Mouse (Mus musculus) MEL (cell line): ENCODE results near the gene Cyfip2.

Source experiments
- CTCF ChIP-seq, 3 experiments: IDR thresholded peaks in 2 of 3; conservative IDR thresholded peaks in 1 of 3; 2 replicates each; pipeline ENCODE4 v1.5.1; 2011 to 2012; ENCODE audit warnings: low read length in 3 of 3, low read depth in 2 of 3, mild to moderate bottlenecking in 2 of 3, improper control_type of control experiment in 1 of 3, inconsistent platforms in 1 of 3, mixed read lengths in 1 of 3, moderate library complexity in 1 of 3; ENCODE audit not compliant: control insufficient read depth in 1 of 3, insufficient read depth in 1 of 3, poor library complexity in 1 of 3, severe bottlenecking in 1 of 3
- GABPA ChIP-seq: IDR thresholded peaks from 2 replicates; pipeline ENCODE4 v1.6.1; 2012; ENCODE audit warnings: low read depth, mild to moderate bottlenecking, inconsistent platforms, low read length, improper control_type of control experiment, moderate library complexity
- POLR2A ChIP-seq, 2 experiments: IDR thresholded peaks; 2 replicates each; pipeline ENCODE4 v1.6.1; 2011 to 2012; ENCODE audit warnings: low read length in 2 of 2, mild to moderate bottlenecking in 2 of 2, control low read depth in 1 of 2, improper control_type of control experiment in 1 of 2, low read depth in 1 of 2, moderate library complexity in 1 of 2; ENCODE audit not compliant: control insufficient read depth in 1 of 2, insufficient read depth in 1 of 2, poor library complexity in 1 of 2
- SIN3A ChIP-seq: IDR thresholded peaks from 2 replicates; pipeline ENCODE4 v1.6.1; 2012; ENCODE audit warnings: low read length, improper control_type of control experiment, inconsistent platforms
- UBTF ChIP-seq: IDR thresholded peaks from 2 replicates; pipeline ENCODE4 v1.6.1; 2012; ENCODE audit warnings: low read depth, mild to moderate bottlenecking, inconsistent platforms, low read length, improper control_type of control experiment, moderate library complexity, borderline replicate concordance; ENCODE audit not compliant: insufficient read depth

GRCm38 (mm10) chr11:46223575-46223974 lies 89.1 kb downstream of the Cyfip2 start:
- TF ChIP-seq GABPA: no peak
- peak; percentile 33 to 54 (median 50) for TF ChIP-seq CTCF (IDR thresholded peaks at IDR 0.05 in 2 of 3, conservative IDR thresholded peaks at IDR 0.05 in 1 of 3; ENCODE audit: control insufficient read depth in 1 of 3, insufficient read depth in 1 of 3, low read depth in 2 of 3, low read length in 3 of 3, poor library complexity in 1 of 3, severe bottlenecking in 1 of 3)
- no peak for TF ChIP-seq UBTF
- no peak for TF ChIP-seq POLR2A (IDR thresholded peaks at IDR 0.05; ENCODE audit: control insufficient read depth in 1 of 2, insufficient read depth in 1 of 2, low read depth in 1 of 2, low read length in 2 of 2, poor library complexity in 1 of 2)
- no peak for TF ChIP-seq SIN3A
